Mouse (Mus musculus): Measurements from ENCODE around the gene Ncor2.
A peak's percentile ranks its signal among the peaks of the same experiment; 100 is the strongest.

The Ncor2 gene

GRCm38 (mm10) chr5:125170107-125170842 lies 8.7 kb downstream of the Ncor2 start:
- DNase-seq (ENCODE audit: low spot score in 2 of 2), result no peak

- no peak for DNase-seq (ENCODE audit: low spot score in 2 of 2)
These were observed 10.9 kb downstream of the Ncor2 start for GRCm38 (mm10) chr5:125168101-125168500.

- DNase-seq (ENCODE audit: low spot score in 2 of 2), result no peak
These were observed 11.5 kb downstream of the Ncor2 start for GRCm38 (mm10) chr5:125167524-125167923.

- DNase-seq (ENCODE audit: low spot score in 2 of 2), result no peak
These were observed 13.0 kb downstream of the Ncor2 start for GRCm38 (mm10) chr5:125165993-125166392.

GRCm38 (mm10) chr5:125164465-125165167 lies 14.4 kb downstream of the Ncor2 start:
- peak in 1 of 2 experiments; percentile 67 for DNase-seq (ENCODE audit: low spot score in 2 of 2)

- DNase-seq (ENCODE audit: low spot score in 2 of 2), result no peak
These were observed 15.5 kb downstream of the Ncor2 start for GRCm38 (mm10) chr5:125163441-125164050.

GRCm38 (mm10) chr5:125162461-125162860 lies 16.6 kb downstream of the Ncor2 start:
- DNase-seq (ENCODE audit: low spot score in 2 of 2), result no peak

- no peak for DNase-seq (ENCODE audit: low spot score in 2 of 2)
These were observed 19.1 kb downstream of the Ncor2 start for GRCm38 (mm10) chr5:125159804-125160405.

GRCm38 (mm10) chr5:125159293-125159692 lies 19.7 kb downstream of the Ncor2 start:
- peak in 1 of 2 experiments; percentile 80 for DNase-seq (ENCODE audit: low spot score in 2 of 2)

GRCm38 (mm10) chr5:125158232-125158961 lies 20.6 kb downstream of the Ncor2 start:
- no peak for DNase-seq (ENCODE audit: low spot score in 2 of 2)

- no peak for DNase-seq (ENCODE audit: low spot score in 2 of 2)
These were observed 21.5 kb downstream of the Ncor2 start for GRCm38 (mm10) chr5:125157375-125158033.

- DNase-seq (ENCODE audit: low spot score in 2 of 2), result no peak
These were observed 22.4 kb downstream of the Ncor2 start for GRCm38 (mm10) chr5:125156418-125157205.

- no peak for DNase-seq (ENCODE audit: low spot score in 2 of 2)
These were observed 23.6 kb downstream of the Ncor2 start for GRCm38 (mm10) chr5:125155451-125155850.

- DNase-seq (ENCODE audit: low spot score in 2 of 2), result no peak
These were observed 24.0 kb downstream of the Ncor2 start for GRCm38 (mm10) chr5:125154989-125155388.

- DNase-seq (ENCODE audit: low spot score in 2 of 2), result no peak
These were observed 24.8 kb downstream of the Ncor2 start for GRCm38 (mm10) chr5:125154178-125154577.

- no peak for DNase-seq (ENCODE audit: low spot score in 2 of 2)
These were observed 25.7 kb downstream of the Ncor2 start for GRCm38 (mm10) chr5:125153201-125153816.

GRCm38 (mm10) chr5:125151872-125152534 lies 27.0 kb downstream of the Ncor2 start:
- no peak for DNase-seq (ENCODE audit: low spot score in 2 of 2)

GRCm38 (mm10) chr5:125150951-125151564 lies 28.0 kb downstream of the Ncor2 start:
- DNase-seq (ENCODE audit: low spot score in 2 of 2), result no peak

GRCm38 (mm10) chr5:125149142-125149541 lies 29.9 kb downstream of the Ncor2 start:
- no peak for DNase-seq (ENCODE audit: low spot score in 2 of 2)

Measured in urinary bladder, postnatal 36 days (tissue).